Mouse (Mus musculus): ENCODE measurements around the gene Gtf2h1.

DNA sequence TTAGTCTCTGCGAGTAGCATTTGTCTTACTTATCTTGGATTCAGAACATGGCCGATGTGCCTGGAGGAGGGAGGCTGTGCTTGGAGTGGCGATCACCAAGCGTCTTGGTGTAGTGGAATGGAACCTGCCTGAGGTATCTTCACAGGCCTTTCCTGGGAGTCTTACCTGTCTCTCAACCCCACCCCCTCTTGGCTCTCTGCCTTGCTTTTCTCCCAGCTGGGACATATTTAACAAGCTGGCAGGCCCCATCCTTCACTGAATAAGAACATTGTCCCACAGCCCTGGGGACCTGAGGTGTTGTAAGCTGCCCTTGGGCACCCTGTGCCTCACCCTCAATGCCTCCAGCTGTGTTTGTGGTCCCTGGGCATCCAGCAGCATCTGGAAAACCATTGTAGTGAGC lies 47.7 kb downstream of the Gtf2h1 start:
- TF ChIP-seq CTCF (conservative IDR thresholded peaks at IDR 0.05; ENCODE audit: low read length) = no peak
- no peak for TF ChIP-seq NANOG (IDR thresholded peaks at IDR 0.05; ENCODE audit: borderline replicate concordance, low read length)
- no peak for TF ChIP-seq POU5F1 (IDR thresholded peaks at IDR 0.05; ENCODE audit: borderline replicate concordance, low read length)
